Mouse (Mus musculus) forebrain, postnatal 0 days (tissue): ENCODE results near the gene Ikzf5. TPM values are rescaled to one million over a fixed set of nuclear protein-coding genes. Genes with fewer than 3 reads are reported as not detected.

Experiments
- ATAC-seq: fragments of 200-750 bp; cut with Nextera tagmentation; 2 replicates; pipeline ENCODE4 v1.8.0; 2017; ENCODE audit warnings: mild to moderate bottlenecking, moderate library complexity
- DNase-seq: peaks from one replicate; pipeline ENCODE4 v3.0.0-alpha.2; 2015
- H3K27ac ChIP-seq: fragments of 300-500 bp; sonication (generic); 2 replicates; pipeline ENCODE4 v1.5.1; 2014; ENCODE audit warnings: low read depth, mild to moderate bottlenecking, antibody characterized with exemption, low read length, moderate library complexity, mixed read lengths
- H3K27me3 ChIP-seq: fragments of 300-500 bp; sonication (generic); 2 replicates; pipeline ENCODE4 v1.6.1; 2014; ENCODE audit warnings: mild to moderate bottlenecking, low read length, mixed read lengths; ENCODE audit not compliant: insufficient read depth
- H3K36me3 ChIP-seq: fragments of 300-500 bp; sonication (generic); 2 replicates; pipeline ENCODE4 v1.6.1; 2014; ENCODE audit warnings: mild to moderate bottlenecking, moderate library complexity; ENCODE audit not compliant: insufficient read depth
- H3K4me1 ChIP-seq: fragments of 300-500 bp; sonication (generic); 2 replicates; pipeline ENCODE4 v1.6.1; 2014; ENCODE audit warnings: antibody characterized with exemption; ENCODE audit not compliant: insufficient read depth
- H3K4me2 ChIP-seq: fragments of 300-500 bp; sonication (generic); 2 replicates; pipeline ENCODE4 v1.6.1; 2014; ENCODE audit warnings: low read depth, mild to moderate bottlenecking, moderate library complexity
- H3K4me3 ChIP-seq: fragments of 300-500 bp; sonication (generic); 2 replicates; pipeline ENCODE4 v1.5.1; 2014; ENCODE audit warnings: low read depth, low read length, mixed read lengths
- H3K9ac ChIP-seq: fragments of 300-500 bp; sonication (generic); 2 replicates; pipeline ENCODE4 v1.6.1; 2014; ENCODE audit warnings: mild to moderate bottlenecking
- H3K9me3 ChIP-seq: fragments of 300-500 bp; sonication (generic); 2 replicates; pipeline ENCODE4 v1.6.1; 2016; ENCODE audit warnings: low read length
- CTCF ChIP-seq: sonication (generic); IDR thresholded peaks from 2 replicates; pipeline ENCODE4 v1.5.1; 2016; ENCODE audit warnings: antibody characterized with exemption, control low read depth, low read depth
- WGBS: fragments of 180-500 bp; shearing (Covaris S2); extraction: QIAGEN DNeasy Blood & Tissue Kit; methylation state at CpG from one replicate; pipeline ENCODE4 v1.1.7; 2014; 5-methylcytosine and 5-hydroxymethylcytosine counted together
- polyA plus RNA-seq: library from polyadenylated mRNA; unstranded; fragments of >200 nt; fragmentation: Nextera tagmentation; extraction: Ambion mirVana; gene quantifications from 2 replicates; pipeline ENCODE4 v1.2.1, GENCODE M21; 2015
- total RNA-seq: library from RNA; depleted of rRNA; stranded (reverse); fragments of >200 nt; gene quantifications from 2 replicates; pipeline ENCODE4 v1.2.3, GENCODE M21; 2014; rRNA removed

Gene Ikzf5
- total and polyA plus RNA-seq, 2 experiments from 2014 or later: 10.5 to 20.8 TPM

DNA sequence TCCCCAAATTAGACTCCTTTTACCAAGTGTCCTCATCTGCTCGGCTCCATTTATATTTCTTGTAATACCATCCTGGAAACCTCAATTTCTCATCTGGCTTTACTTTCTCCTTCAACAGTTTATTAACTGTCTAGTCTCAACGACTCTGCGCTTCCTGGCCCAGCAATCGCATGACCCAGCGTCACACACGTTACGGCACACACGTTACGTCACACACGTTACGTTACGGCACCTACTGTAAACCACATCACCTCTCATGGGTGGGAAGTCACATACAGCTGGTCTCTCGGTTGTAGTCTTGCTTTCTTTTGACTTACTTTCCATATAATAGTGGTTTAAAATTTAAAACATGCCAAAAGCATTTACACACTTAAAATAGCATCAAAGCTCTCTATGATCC, 54.2 kb downstream of the Ikzf5 start:
- Histone ChIP-seq H3K4me3 (no peak overlapping the region), H3K4me1 (no peaks in the 10 kb centered on the region), H3K27me3 (no peaks in the 10 kb centered on the region), H3K36me3 (peaks cover 39% of the 10 kb centered on the region), H3K9ac (no peak overlapping the region), H3K9me3 (no peaks in the 10 kb centered on the region), H3K27ac (no peak overlapping the region), H3K4me2 (no peak overlapping the region)
- no peak for DNase-seq
- no peak for TF ChIP-seq CTCF
- ATAC-seq: no peak
- WGBS: 98% methylated on average over 13 of the region's 13 CpGs

- TF ChIP-seq CTCF: no peak
- H3K4me1 ChIP-seq: no peaks in the 10 kb centered on the region
- no peak overlapping the region for H3K4me3 ChIP-seq
- H3K9ac ChIP-seq: no peak overlapping the region
- ATAC-seq: no peak
- DNase-seq: no peak
- H3K4me2 ChIP-seq: no peak overlapping the region
- no peak overlapping the region for H3K27ac ChIP-seq
- no peaks in the 10 kb centered on the region for H3K27me3 ChIP-seq
- no peaks in the 10 kb centered on the region for H3K9me3 ChIP-seq
- 48% methylated on average over 7 of the region's 7 CpGs for WGBS
- peaks cover 33% of the 10 kb centered on the region for H3K36me3 ChIP-seq
These were observed 64.3 kb downstream of the Ikzf5 start for GRCm38 (mm10) chr7:131345856-131346541.

Other genes with a start within 250 kb of the Ikzf5 start
- 0.08 and 0.19 TPM in 2 replicates for gene 5430419D17Rik, start 236.1 kb downstream of the Ikzf5 start, total RNA-seq
- 0.02 TPM in 1 of 2 replicates, not detected in the other for gene 5430419D17Rik, start 236.1 kb downstream of the Ikzf5 start, polyA plus RNA-seq
- 0.76 TPM in 1 of 2 replicates, not detected in the other for gene Cuzd1, start 88.2 kb downstream of the Ikzf5 start, total RNA-seq
- 0.13 and 0.16 TPM in 2 replicates for gene Cuzd1, start 88.2 kb downstream of the Ikzf5 start, polyA plus RNA-seq
- gene Fam24b, start 81.0 kb downstream of the Ikzf5 start, total RNA-seq: not detected in 2 replicates
- not detected in 2 replicates for gene Fam24b, start 81.0 kb downstream of the Ikzf5 start, polyA plus RNA-seq
- not detected in 2 replicates for gene Fam24a, start 76.7 kb downstream of the Ikzf5 start, total RNA-seq
- not detected in 2 replicates for gene Fam24a, start 76.7 kb downstream of the Ikzf5 start, polyA plus RNA-seq
- 7.6 and 21.7 TPM in 2 replicates for gene 2310057M21Rik, start 47.8 kb downstream of the Ikzf5 start, total RNA-seq
- 16.2 and 22.3 TPM in 2 replicates for gene 2310057M21Rik, start 47.8 kb downstream of the Ikzf5 start, polyA plus RNA-seq
- gene Pstk, start 39.4 kb downstream of the Ikzf5 start, total RNA-seq: 22.6 and 36.3 TPM in 2 replicates
- gene Pstk, start 39.4 kb downstream of the Ikzf5 start, polyA plus RNA-seq: 36.4 and 39.8 TPM in 2 replicates
- gene Acadsb, start 80 bp upstream of the Ikzf5 start, total RNA-seq: 56.7 and 80.3 TPM in 2 replicates
- 51.6 and 73.3 TPM in 2 replicates for gene Acadsb, start 80 bp upstream of the Ikzf5 start, polyA plus RNA-seq
- 0.38 and 1.6 TPM in 2 replicates for gene Hmx3, start 132.3 kb upstream of the Ikzf5 start, total RNA-seq
- 0.62 TPM in 1 of 2 replicates, not detected in the other for gene Hmx3, start 132.3 kb upstream of the Ikzf5 start, polyA plus RNA-seq
- 1.1 and 1.3 TPM in 2 replicates for gene Hmx2, start 138.3 kb upstream of the Ikzf5 start, total RNA-seq
- 0.11 and 0.45 TPM in 2 replicates for gene Hmx2, start 138.3 kb upstream of the Ikzf5 start, polyA plus RNA-seq
- 92.5 and 95.3 TPM in 2 replicates for gene Bub3, start 149.7 kb upstream of the Ikzf5 start, total RNA-seq
- 118 and 124 TPM in 2 replicates for gene Bub3, start 149.7 kb upstream of the Ikzf5 start, polyA plus RNA-seq